Mouse (Mus musculus) neural tube, embryonic 12.5 days (tissue): ENCODE results near the gene Ift20. TPM values are rescaled to one million over a fixed set of nuclear protein-coding genes. Genes with fewer than 3 reads are reported as not detected.

Experiments
- ATAC-seq: fragments of 200-750 bp; cut with Nextera tagmentation; 2 replicates; pipeline ENCODE4 v1.8.0; 2017; ENCODE audit warnings: low read depth, mild to moderate bottlenecking, moderate TSS enrichment, moderate library complexity; ENCODE audit not compliant: low FRiP score
- H3K27ac ChIP-seq: fragments of 300-500 bp; sonication (generic); 2 replicates; pipeline ENCODE4 v1.5.1; 2016
- H3K27me3 ChIP-seq: fragments of 300-500 bp; sonication (generic); replicated peaks from 2 replicates; pipeline ENCODE4 v1.6.1; 2016; ENCODE audit warnings: mild to moderate bottlenecking
- H3K36me3 ChIP-seq: fragments of 300-500 bp; sonication (generic); 2 replicates; pipeline ENCODE4 v1.6.1; 2016; ENCODE audit warnings: mild to moderate bottlenecking
- H3K4me1 ChIP-seq: fragments of 300-500 bp; sonication (generic); 2 replicates; pipeline ENCODE4 v1.6.1; 2016
- H3K4me2 ChIP-seq: fragments of 300-500 bp; sonication (generic); replicated peaks from 2 replicates; pipeline ENCODE4 v1.6.1; 2016; ENCODE audit warnings: mild to moderate bottlenecking
- H3K4me3 ChIP-seq: fragments of 300-500 bp; sonication (generic); 2 replicates; pipeline ENCODE4 v1.5.1; 2016
- H3K9ac ChIP-seq: fragments of 300-500 bp; sonication (generic); 2 replicates; pipeline ENCODE4 v1.6.1; 2016; ENCODE audit warnings: mild to moderate bottlenecking
- H3K9me3 ChIP-seq: fragments of 300-500 bp; sonication (generic); 2 replicates; pipeline ENCODE4 v1.6.1; 2016; ENCODE audit warnings: mild to moderate bottlenecking
- WGBS: fragments of 180-500 bp; shearing (Covaris S2); methylation state at CpG from one replicate; pipeline ENCODE4 v1.1.7; 2016; 5-methylcytosine and 5-hydroxymethylcytosine counted together
- polyA plus RNA-seq: library from polyadenylated mRNA; unstranded; fragments of >200 nt; fragmentation: Nextera tagmentation; extraction: Ambion mirVana; gene quantifications from 2 replicates; pipeline ENCODE4 v1.2.1, GENCODE M21; 2016

Ift20 gene
- 102 and 110 TPM in 2 replicates for polyA plus RNA-seq

GRCm38 (mm10) chr11:78536080-78536689 is at the start of gene Ift20, which contains the start of gene Tnfaip1:
Gene Ift20 (plus strand): TSS chr11:78536361.
Gene Tnfaip1 (minus strand): TSS chr11:78536332.
- peaks cover 21% of the 10 kb centered on the region for H3K4me1 ChIP-seq
- H3K9me3 ChIP-seq = no peaks in the 10 kb centered on the region
- ATAC-seq = peak; percentile 98
- peak within 1 kb of the TSS; percentile 60 for H3K27ac ChIP-seq
- no peaks in the 10 kb centered on the region for H3K27me3 ChIP-seq
- peak within 1 kb of the TSS; percentile 86 for H3K4me2 ChIP-seq
- H3K36me3 ChIP-seq = peaks cover 29% of the 10 kb centered on the region
- peak within 1 kb of the TSS; percentile 79 for H3K9ac ChIP-seq
- WGBS = under 1% methylated on average over 52 of the region's 52 CpGs
- H3K4me3 ChIP-seq = peak within 1 kb of the TSS; percentile 74

- H3K9me3 ChIP-seq = no peaks in the 10 kb centered on the region
- peaks cover 11% of the 10 kb centered on the region for H3K4me1 ChIP-seq
- whole genome bisulfite sequencing = 2% methylated on average over 8 of the region's 8 CpGs
- H3K9ac ChIP-seq = no peak overlapping the region
- peaks cover 21% of the 10 kb centered on the region for H3K36me3 ChIP-seq
- no peak for ATAC-seq
- no peak overlapping the region for H3K4me3 ChIP-seq
- H3K27ac ChIP-seq = no peak overlapping the region
- H3K4me2 ChIP-seq = no peak overlapping the region
- H3K27me3 ChIP-seq = peaks cover 54% of the 10 kb centered on the region
Observed at GRCm38 (mm10) chr11:78488168-78488567, 48.0 kb upstream of the Ift20 start.

- ATAC-seq = 0 out of 2 replicates have a peak, but pooled peaks have one; percentile 48
- Histone ChIP-seq H3K9ac (0 out of 2 replicates have a peak overlapping the region, but pooled peaks have one; percentile 48), H3K9me3 (no peaks in the 10 kb centered on the region), H3K27ac (no peak overlapping the region), H3K36me3 (peaks cover 17% of the 10 kb centered on the region), H3K4me1 (peaks cover 14% of the 10 kb centered on the region), H3K4me3 (peak overlapping the region; percentile 21), H3K4me2 (peak overlapping the region; percentile 58), H3K27me3 (peaks cover 57% of the 10 kb centered on the region)
- WGBS = 11% methylated on average over 48 of the region's 48 CpGs
Observed at GRCm38 (mm10) chr11:78490781-78491241, 45.4 kb upstream of the Ift20 start.

- Histone ChIP-seq H3K4me1 (peaks cover 18% of the 10 kb centered on the region), H3K27ac (no peak overlapping the region), H3K4me2 (peak overlapping the region; percentile 94), H3K9me3 (no peaks in the 10 kb centered on the region), H3K27me3 (peaks cover 41% of the 10 kb centered on the region), H3K36me3 (no peaks in the 10 kb centered on the region), H3K9ac (peak overlapping the region; percentile 26; the same call in 1 of the 2 replicates), H3K4me3 (peak overlapping the region; percentile 74; the same call in 1 of the 2 replicates)
- ATAC-seq = no peak
- WGBS = 6% methylated on average over 6 of the region's 6 CpGs
Observed at GRCm38 (mm10) chr11:78495904-78496303, 40.3 kb upstream of the Ift20 start.

GRCm38 (mm10) chr11:78497071-78497541 is 39.1 kb upstream of the Ift20 start:
- ATAC-seq = peak; percentile 84
- no peaks in the 10 kb centered on the region for H3K9me3 ChIP-seq
- H3K4me1 ChIP-seq = peaks cover 15% of the 10 kb centered on the region
- H3K36me3 ChIP-seq = no peaks in the 10 kb centered on the region
- peaks cover 38% of the 10 kb centered on the region for H3K27me3 ChIP-seq
- peak overlapping the region; percentile 94 for H3K4me2 ChIP-seq
- H3K4me3 ChIP-seq = peak overlapping the region; percentile 74
- WGBS = under 1% methylated on average over 44 of the region's 44 CpGs
- H3K27ac ChIP-seq = peak overlapping the region; percentile 82
- H3K9ac ChIP-seq = peak overlapping the region; percentile 87

GRCm38 (mm10) chr11:78497544-78498522 is 38.3 kb upstream of the Ift20 start, which contains the start of gene Sarm1:
Gene Sarm1 (minus strand): TSS chr11:78497754.
- Histone ChIP-seq H3K9me3 (no peaks in the 10 kb centered on the region), H3K36me3 (no peaks in the 10 kb centered on the region), H3K4me2 (peak within 1 kb of the TSS; percentile 94), H3K27ac (peak within 1 kb of the TSS; percentile 82), H3K4me1 (peaks cover 15% of the 10 kb centered on the region), H3K27me3 (peaks cover 38% of the 10 kb centered on the region), H3K4me3 (peak within 1 kb of the TSS; percentile 74), H3K9ac (peak within 1 kb of the TSS; percentile 87)
- WGBS = 3% methylated on average over 36 of the region's 36 CpGs
- ATAC-seq = peak; percentile 95

- peaks cover 38% of the 10 kb centered on the region for H3K27me3 ChIP-seq
- H3K4me3 ChIP-seq = peak within 1 kb of the TSS; percentile 74
- H3K9me3 ChIP-seq = no peaks in the 10 kb centered on the region
- WGBS = 57% methylated on average over 7 of the region's 7 CpGs
- H3K36me3 ChIP-seq = no peaks in the 10 kb centered on the region
- peaks cover 15% of the 10 kb centered on the region for H3K4me1 ChIP-seq
- H3K9ac ChIP-seq = peak within 1 kb of the TSS; percentile 87
- ATAC-seq = no peak
- peak within 1 kb of the TSS; percentile 62; the same call in 1 of the 2 replicates for H3K27ac ChIP-seq
- peak within 1 kb of the TSS; percentile 94 for H3K4me2 ChIP-seq
Observed at GRCm38 (mm10) chr11:78499004-78499403, 37.2 kb upstream of the Ift20 start, which contains the start of gene Vtn. Gene Vtn (plus strand): TSS chr11:78499091.

GRCm38 (mm10) chr11:78499543-78499942 is 36.6 kb upstream of the Ift20 start:
- H3K4me2 ChIP-seq = no peak overlapping the region
- H3K9ac ChIP-seq = no peak overlapping the region
- H3K4me1 ChIP-seq = peaks cover 15% of the 10 kb centered on the region
- WGBS = 59% methylated on average over 16 of the region's 16 CpGs
- no peak overlapping the region for H3K27ac ChIP-seq
- no peaks in the 10 kb centered on the region for H3K9me3 ChIP-seq
- ATAC-seq = no peak
- peaks cover 36% of the 10 kb centered on the region for H3K27me3 ChIP-seq
- no peaks in the 10 kb centered on the region for H3K36me3 ChIP-seq
- H3K4me3 ChIP-seq = 0 out of 2 replicates have a peak overlapping the region, but pooled peaks have one; percentile 5

GRCm38 (mm10) chr11:78500623-78501202 is 35.4 kb upstream of the Ift20 start:
- no peak overlapping the region for H3K4me3 ChIP-seq
- H3K27me3 ChIP-seq = peaks cover 30% of the 10 kb centered on the region
- ATAC-seq = no peak
- H3K27ac ChIP-seq = no peak overlapping the region
- H3K4me1 ChIP-seq = peaks cover 13% of the 10 kb centered on the region
- no peaks in the 10 kb centered on the region for H3K9me3 ChIP-seq
- WGBS = 81% methylated on average over 9 of the region's 9 CpGs
- no peaks in the 10 kb centered on the region for H3K36me3 ChIP-seq
- H3K9ac ChIP-seq = 0 out of 2 replicates have a peak overlapping the region, but pooled peaks have one; percentile 13
- 0 out of 2 replicates have a peak overlapping the region, but pooled peaks have one; percentile 5 for H3K4me2 ChIP-seq

- peaks cover 6% of the 10 kb centered on the region for H3K36me3 ChIP-seq
- H3K4me2 ChIP-seq = no peak overlapping the region
- no peaks in the 10 kb centered on the region for H3K9me3 ChIP-seq
- H3K4me1 ChIP-seq = peaks cover 5% of the 10 kb centered on the region
- H3K27ac ChIP-seq = no peak overlapping the region
- H3K27me3 ChIP-seq = peaks cover 27% of the 10 kb centered on the region
- no peak overlapping the region for H3K4me3 ChIP-seq
- ATAC-seq = no peak
- 85% methylated on average over 20 of the region's 20 CpGs for WGBS
- H3K9ac ChIP-seq = no peak overlapping the region
Observed at GRCm38 (mm10) chr11:78501529-78501928, 34.6 kb upstream of the Ift20 start.

- no peak for ATAC-seq
- no peaks in the 10 kb centered on the region for H3K4me1 ChIP-seq
- H3K4me3 ChIP-seq = no peak within 1 kb of the TSS
- no peak within 1 kb of the TSS for H3K9ac ChIP-seq
- peaks cover 20% of the 10 kb centered on the region for H3K36me3 ChIP-seq
- H3K27me3 ChIP-seq = peaks cover 27% of the 10 kb centered on the region
- no peak within 1 kb of the TSS for H3K4me2 ChIP-seq
- no peak within 1 kb of the TSS for H3K27ac ChIP-seq
- WGBS = 73% methylated on average over 7 of the region's 7 CpGs
- H3K9me3 ChIP-seq = no peaks in the 10 kb centered on the region
Observed at GRCm38 (mm10) chr11:78502909-78503650, 33.1 kb upstream of the Ift20 start, which contains the start of gene Sebox. Gene Sebox (plus strand): TSS chr11:78503447.
